Mouse (Mus musculus): ENCODE measurements around the gene Tcf7l2. TPM values are rescaled to one million over a fixed set of nuclear protein-coding genes. Genes with fewer than 3 reads are reported as not detected.

The Tcf7l2 gene
- polyA plus RNA-seq, 1 experiment from 2014 or later: 196 TPM

- H3K27me3 ChIP-seq (replicated peaks; ENCODE audit: control insufficient read depth, insufficient read depth, low read length): no peaks in the 10 kb centered on the region
- DNase-seq (ENCODE audit: low spot score): no peak
- H3K4me3 ChIP-seq (ENCODE audit: low read depth, low read length): no peak overlapping the region
- H3K4me2 ChIP-seq (ENCODE audit: low read length): no peak overlapping the region
- H3K36me3 ChIP-seq (ENCODE audit: control insufficient read depth, insufficient read depth, low read length): no peaks in the 10 kb centered on the region
- H3K9me3 ChIP-seq (replicated peaks; ENCODE audit: control insufficient read depth, low read length): no peaks in the 10 kb centered on the region
- no peak overlapping the region for H3K27ac ChIP-seq (ENCODE audit: low read depth, low read length)
- no peak overlapping the region for H3K9ac ChIP-seq (ENCODE audit: low read length)
- H3K4me1 ChIP-seq (ENCODE audit: control insufficient read depth, insufficient read depth, low read length): no peaks in the 10 kb centered on the region
- WGBS: 93% methylated on average over 9 of the region's 9 CpGs
- no peak for ATAC-seq
Observed at GRCm38 (mm10) chr19:55976073-55976472, 234.5 kb downstream of the Tcf7l2 start.
